Mouse (Mus musculus): ENCODE data around the gene A530064D06Rik. TPM values are rescaled to one million over a fixed set of nuclear protein-coding genes. Genes with fewer than 3 reads are reported as not detected.

Gene A530064D06Rik
- total and polyA plus RNA-seq, 2 experiments from 2014 or later: not detected

- TF ChIP-seq CTCF (IDR thresholded peaks at IDR 0.05): no peak
These were observed 18.2 kb upstream of the A530064D06Rik start for GRCm38 (mm10) chr17:48185252-48185651.

GRCm38 (mm10) chr17:48157382-48158076 is 9.5 kb downstream of the A530064D06Rik start:
- no peak for DNase-seq (ENCODE audit: low spot score)
- Histone ChIP-seq H3K27ac (ENCODE audit: low read depth, low read length) (no peak overlapping the region), H3K4me1 (ENCODE audit: insufficient read depth, low read length) (no peaks in the 10 kb centered on the region), H3K36me3 (ENCODE audit: insufficient read depth, low read length) (no peaks in the 10 kb centered on the region), H3K9ac (replicated peaks; ENCODE audit: low read length, poor library complexity, severe bottlenecking) (no peak overlapping the region), H3K9me3 (ENCODE audit: low read length) (peaks cover 8% of the 10 kb centered on the region; the same call in 1 of the 2 replicates), H3K4me3 (ENCODE audit: low read depth, low read length) (no peak overlapping the region), H3K27me3 (ENCODE audit: insufficient read depth, low read length) (no peaks in the 10 kb centered on the region), H3K4me2 (ENCODE audit: low read depth, low read length, poor library complexity, severe bottlenecking) (no peak overlapping the region)
- WGBS: 65% methylated on average over 1 of the region's 1 CpGs
- no peak for ATAC-seq (ENCODE audit: low FRiP score)
- TF ChIP-seq CTCF (IDR thresholded peaks at IDR 0.05): no peak

More at GRCm38 (mm10) chr17:48185252-48185651, 18.2 kb upstream of the A530064D06Rik start:
- Histone ChIP-seq H3K4me2 (ENCODE audit: low read depth, low read length, poor library complexity, severe bottlenecking) (no peak overlapping the region), H3K9ac (replicated peaks; ENCODE audit: low read length, poor library complexity, severe bottlenecking) (no peak overlapping the region), H3K36me3 (ENCODE audit: insufficient read depth, low read length) (no peaks in the 10 kb centered on the region), H3K4me3 (ENCODE audit: low read depth, low read length) (no peak overlapping the region), H3K27ac (ENCODE audit: low read depth, low read length) (no peak overlapping the region), H3K9me3 (ENCODE audit: low read length) (no peaks in the 10 kb centered on the region), H3K4me1 (ENCODE audit: insufficient read depth, low read length) (no peaks in the 10 kb centered on the region), H3K27me3 (ENCODE audit: insufficient read depth, low read length) (no peaks in the 10 kb centered on the region)
- ATAC-seq (ENCODE audit: low FRiP score) (no peak), DNase-seq (ENCODE audit: low spot score) (no peak)
- 74% methylated on average over 5 of the region's 5 CpGs for WGBS

GRCm38 (mm10) chr17:48146120-48146519 is 21.0 kb downstream of the A530064D06Rik start, which contains the start of gene 9830107B12Rik:
9830107B12Rik (minus strand) TSS chr17:48146268.
- Histone ChIP-seq H3K27me3 (ENCODE audit: insufficient read depth, low read length) (no peaks in the 10 kb centered on the region), H3K4me1 (ENCODE audit: insufficient read depth, low read length) (no peaks in the 10 kb centered on the region), H3K4me2 (ENCODE audit: low read depth, low read length, poor library complexity, severe bottlenecking) (no peak within 1 kb of the TSS), H3K27ac (ENCODE audit: low read depth, low read length) (no peak within 1 kb of the TSS), H3K4me3 (ENCODE audit: low read depth, low read length) (no peak within 1 kb of the TSS), H3K9ac (replicated peaks; ENCODE audit: low read length, poor library complexity, severe bottlenecking) (no peak within 1 kb of the TSS), H3K36me3 (ENCODE audit: insufficient read depth, low read length) (no peaks in the 10 kb centered on the region), H3K9me3 (ENCODE audit: low read length) (no peaks in the 10 kb centered on the region)
- no peak for TF ChIP-seq CTCF (IDR thresholded peaks at IDR 0.05)
- no peak for ATAC-seq (ENCODE audit: low FRiP score)
- no peak for DNase-seq (ENCODE audit: low spot score)
- 84% methylated on average over 3 of the region's 3 CpGs for WGBS

- Histone ChIP-seq H3K9me3 (ENCODE audit: low read length) (no peaks in the 10 kb centered on the region), H3K27ac (ENCODE audit: low read depth, low read length) (no peak overlapping the region), H3K27me3 (ENCODE audit: insufficient read depth, low read length) (no peaks in the 10 kb centered on the region), H3K36me3 (ENCODE audit: insufficient read depth, low read length) (no peaks in the 10 kb centered on the region), H3K4me1 (ENCODE audit: insufficient read depth, low read length) (no peaks in the 10 kb centered on the region), H3K4me2 (ENCODE audit: low read depth, low read length, poor library complexity, severe bottlenecking) (no peak overlapping the region), H3K9ac (replicated peaks; ENCODE audit: low read length, poor library complexity, severe bottlenecking) (no peak overlapping the region), H3K4me3 (ENCODE audit: low read depth, low read length) (no peak overlapping the region)
- DNase-seq (ENCODE audit: low spot score): no peak
- WGBS: 86% methylated on average over 2 of the region's 2 CpGs
- TF ChIP-seq CTCF (IDR thresholded peaks at IDR 0.05): no peak
- no peak for ATAC-seq (ENCODE audit: low FRiP score)
These were observed 34.3 kb downstream of the A530064D06Rik start for GRCm38 (mm10) chr17:48132810-48133209.

- no peak overlapping the region for H3K27ac ChIP-seq (ENCODE audit: low read depth, low read length)
- H3K9ac ChIP-seq (replicated peaks; ENCODE audit: low read length, poor library complexity, severe bottlenecking): no peak overlapping the region
- WGBS: 94% methylated on average over 20 of the region's 20 CpGs
- H3K36me3 ChIP-seq (ENCODE audit: insufficient read depth, low read length): no peaks in the 10 kb centered on the region
- DNase-seq (ENCODE audit: low spot score) (no peak), ATAC-seq (ENCODE audit: low FRiP score) (no peak)
- H3K27me3 ChIP-seq (ENCODE audit: insufficient read depth, low read length): no peaks in the 10 kb centered on the region
- no peak overlapping the region for H3K4me3 ChIP-seq (ENCODE audit: low read depth, low read length)
- no peak overlapping the region for H3K4me2 ChIP-seq (ENCODE audit: low read depth, low read length, poor library complexity, severe bottlenecking)
- no peaks in the 10 kb centered on the region for H3K9me3 ChIP-seq (ENCODE audit: low read length)
- H3K4me1 ChIP-seq (ENCODE audit: insufficient read depth, low read length): no peaks in the 10 kb centered on the region
- TF ChIP-seq CTCF (IDR thresholded peaks at IDR 0.05): no peak
These were observed 46.6 kb downstream of the A530064D06Rik start for GRCm38 (mm10) chr17:48120456-48120855.

- TF ChIP-seq CTCF (IDR thresholded peaks at IDR 0.05): peak; percentile 94
- Histone ChIP-seq H3K4me2 (ENCODE audit: low read depth, low read length, poor library complexity, severe bottlenecking) (no peak overlapping the region), H3K27me3 (ENCODE audit: insufficient read depth, low read length) (no peaks in the 10 kb centered on the region), H3K36me3 (ENCODE audit: insufficient read depth, low read length) (no peaks in the 10 kb centered on the region), H3K27ac (ENCODE audit: low read depth, low read length) (no peak overlapping the region), H3K4me1 (ENCODE audit: insufficient read depth, low read length) (no peaks in the 10 kb centered on the region), H3K4me3 (ENCODE audit: low read depth, low read length) (no peak overlapping the region), H3K9ac (replicated peaks; ENCODE audit: low read length, poor library complexity, severe bottlenecking) (no peak overlapping the region), H3K9me3 (ENCODE audit: low read length) (no peaks in the 10 kb centered on the region)
- 25% methylated on average over 3 of the region's 3 CpGs for WGBS
- ATAC-seq (ENCODE audit: low FRiP score): 0 out of 2 replicates have a peak, but pooled peaks have one; percentile 16
- peak; percentile 77 for DNase-seq (ENCODE audit: low spot score)
These were observed 47.4 kb downstream of the A530064D06Rik start for GRCm38 (mm10) chr17:48119656-48120055.

Data from midbrain, postnatal 0 days (tissue).